Mouse (Mus musculus): ENCODE results near the gene Tiam1. TPM values are rescaled to one million over a fixed set of nuclear protein-coding genes. Genes with fewer than 3 reads are reported as not detected.

The Tiam1 gene
- polyA plus RNA-seq, 1 experiment from 2014 or later, result 12.8 TPM

DNA sequence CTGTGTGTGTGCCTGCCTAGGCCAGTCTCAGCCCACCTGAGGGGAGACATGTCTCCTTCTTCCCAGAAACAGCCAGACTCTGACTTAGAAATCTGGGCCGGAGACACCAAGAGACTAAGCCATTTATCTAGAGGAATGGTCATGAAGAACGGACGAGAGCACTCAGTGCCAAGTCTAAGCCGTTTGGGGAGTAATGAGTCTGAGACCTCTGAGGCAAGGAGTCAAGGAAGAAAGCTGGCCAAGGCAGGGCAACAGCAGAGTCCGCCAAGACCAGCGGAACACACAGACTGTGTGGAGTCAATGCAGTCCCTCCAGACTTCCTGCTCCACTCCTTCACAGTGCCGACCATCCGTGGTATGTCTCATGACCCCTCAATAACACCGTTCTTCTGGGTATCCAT, 129.0 kb downstream of the Tiam1 start:
- 0 out of 2 replicates have a peak overlapping the region, but pooled peaks have one; percentile 10 for H3K27ac ChIP-seq (ENCODE audit: low read length)
- no peaks in the 10 kb centered on the region for H3K9me3 ChIP-seq (ENCODE audit: control insufficient read depth, low read length)
- H3K9ac ChIP-seq (ENCODE audit: low read length), result no peak overlapping the region
- no peak overlapping the region for H3K4me2 ChIP-seq (ENCODE audit: low read depth, low read length)
- no peak overlapping the region for H3K4me3 ChIP-seq (ENCODE audit: low read length)
- 55% methylated on average over 9 of the region's 9 CpGs for WGBS
- no peaks in the 10 kb centered on the region for H3K27me3 ChIP-seq (ENCODE audit: control insufficient read depth, insufficient read depth, low read depth, low read length)
- H3K4me1 ChIP-seq (replicated peaks; ENCODE audit: control insufficient read depth, insufficient read depth, low read length), result peaks cover 21% of the 10 kb centered on the region
- peak; percentile 66 for ATAC-seq (ENCODE audit: low read depth)
- H3K36me3 ChIP-seq (ENCODE audit: control insufficient read depth, insufficient read depth, low read length), result no peaks in the 10 kb centered on the region

DNA sequence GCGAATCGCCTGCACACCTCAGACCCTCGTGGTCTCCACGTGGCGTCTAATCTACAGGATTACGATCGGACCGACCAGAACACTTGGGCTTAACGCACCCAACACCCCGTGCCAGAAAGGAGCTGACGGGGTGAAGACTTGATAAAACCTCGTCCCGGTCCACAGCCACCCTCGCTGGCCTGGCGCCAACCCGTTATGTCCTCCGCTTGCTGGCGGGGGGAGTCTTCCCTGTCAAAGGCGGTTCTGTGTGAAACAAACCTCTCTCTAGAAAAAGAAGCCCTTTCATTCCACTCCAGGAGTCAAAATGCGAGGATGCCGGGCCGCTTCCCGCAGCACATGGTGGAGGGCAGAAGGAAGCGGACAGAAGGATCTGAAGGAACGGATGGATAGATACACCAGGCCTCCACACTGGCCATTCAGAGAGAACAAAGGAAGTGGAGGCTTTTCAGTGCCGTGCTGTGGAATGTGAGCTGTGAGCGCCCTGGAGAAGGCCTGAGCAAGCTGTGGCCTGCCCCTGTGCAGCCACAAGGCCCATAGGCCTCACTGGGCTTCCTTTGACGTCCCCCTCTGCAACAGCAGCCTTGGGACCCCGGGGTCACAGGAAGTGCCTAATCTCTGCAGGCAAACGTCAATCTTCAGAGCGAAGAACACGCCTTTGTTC, 131.9 kb downstream of the Tiam1 start:
- no peak overlapping the region; the same call in 1 of the 2 replicates for H3K27ac ChIP-seq (ENCODE audit: low read length)
- 77% methylated on average over 32 of the region's 32 CpGs for WGBS
- peaks cover 19% of the 10 kb centered on the region for H3K4me1 ChIP-seq (replicated peaks; ENCODE audit: control insufficient read depth, insufficient read depth, low read length)

DNA sequence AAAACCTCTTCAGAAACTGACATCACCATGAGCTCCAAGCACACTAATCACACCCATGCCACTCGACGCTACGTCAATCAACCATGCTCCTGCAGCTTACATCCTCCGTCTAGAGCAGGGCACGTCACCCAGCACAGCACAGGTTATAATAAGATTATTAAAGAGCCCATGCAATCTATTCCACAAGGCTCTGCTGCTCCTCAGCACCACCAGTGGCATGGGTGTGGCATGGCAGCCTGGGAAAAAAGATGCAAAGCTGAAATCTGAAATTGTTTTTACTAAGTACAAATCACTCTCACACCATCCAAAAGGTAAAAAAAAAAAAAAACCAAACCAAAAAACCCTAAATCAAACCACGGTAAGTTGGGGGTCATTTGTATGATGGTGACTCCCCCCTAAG, 135.1 kb downstream of the Tiam1 start:
- Histone ChIP-seq H3K9me3 (ENCODE audit: control insufficient read depth, low read length) (no peaks in the 10 kb centered on the region), H3K4me2 (ENCODE audit: low read depth, low read length) (no peak overlapping the region), H3K27ac (ENCODE audit: low read length) (no peak overlapping the region), H3K36me3 (ENCODE audit: control insufficient read depth, insufficient read depth, low read length) (no peaks in the 10 kb centered on the region), H3K27me3 (ENCODE audit: control insufficient read depth, insufficient read depth, low read depth, low read length) (no peaks in the 10 kb centered on the region), H3K4me3 (ENCODE audit: low read length) (no peak overlapping the region), H3K4me1 (replicated peaks; ENCODE audit: control insufficient read depth, insufficient read depth, low read length) (peaks cover 8% of the 10 kb centered on the region), H3K9ac (ENCODE audit: low read length) (no peak overlapping the region)
- 83% methylated on average over 6 of the region's 6 CpGs for WGBS
- ATAC-seq (ENCODE audit: low read depth), result no peak

More for the DNA sequence above, 131.9 kb downstream of the Tiam1 start:
- Histone ChIP-seq H3K36me3 (ENCODE audit: control insufficient read depth, insufficient read depth, low read length) (no peaks in the 10 kb centered on the region), H3K27me3 (ENCODE audit: control insufficient read depth, insufficient read depth, low read depth, low read length) (no peaks in the 10 kb centered on the region), H3K9me3 (ENCODE audit: control insufficient read depth, low read length) (no peaks in the 10 kb centered on the region), H3K9ac (ENCODE audit: low read length) (no peak overlapping the region), H3K4me3 (ENCODE audit: low read length) (no peak overlapping the region), H3K4me2 (ENCODE audit: low read depth, low read length) (no peak overlapping the region)
- no peak for ATAC-seq (ENCODE audit: low read depth)

DNA sequence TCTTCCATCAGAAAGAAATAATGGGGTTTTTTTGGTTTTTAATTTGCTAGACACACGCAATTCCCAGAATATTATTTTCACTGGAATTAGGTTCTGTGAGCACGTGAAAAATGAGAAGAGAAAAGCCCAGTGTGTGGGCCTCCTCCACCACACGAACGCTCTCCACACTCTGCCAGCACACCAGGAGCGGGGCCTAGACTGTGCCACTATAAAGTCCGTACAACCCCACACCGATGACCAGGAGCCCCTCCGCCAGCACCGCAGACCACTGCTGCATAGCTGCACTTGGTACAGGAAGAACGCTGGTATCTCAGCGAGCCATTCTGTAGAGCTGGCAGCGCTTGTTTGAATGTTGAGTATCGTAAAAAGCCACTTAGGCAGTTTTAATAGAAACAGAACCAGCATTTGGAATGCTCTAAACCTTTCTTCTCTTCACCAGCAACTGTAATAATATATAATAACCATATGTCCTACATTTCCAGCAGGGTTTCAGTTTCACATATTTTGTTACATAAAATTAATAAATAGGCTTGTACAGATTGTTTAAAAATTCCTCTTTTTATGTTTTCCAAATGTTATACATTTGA, 136.1 kb downstream of the Tiam1 start:
- Histone ChIP-seq H3K4me1 (replicated peaks; ENCODE audit: control insufficient read depth, insufficient read depth, low read length) (peaks cover 3% of the 10 kb centered on the region; the same call in 1 of the 2 replicates), H3K27ac (ENCODE audit: low read length) (no peak overlapping the region), H3K9me3 (ENCODE audit: control insufficient read depth, low read length) (no peaks in the 10 kb centered on the region), H3K9ac (ENCODE audit: low read length) (no peak overlapping the region), H3K4me2 (ENCODE audit: low read depth, low read length) (no peak overlapping the region), H3K36me3 (ENCODE audit: control insufficient read depth, insufficient read depth, low read length) (no peaks in the 10 kb centered on the region), H3K27me3 (ENCODE audit: control insufficient read depth, insufficient read depth, low read depth, low read length) (no peaks in the 10 kb centered on the region), H3K4me3 (ENCODE audit: low read length) (no peak overlapping the region)
- WGBS, result 76% methylated on average over 13 of the region's 13 CpGs
- ATAC-seq (ENCODE audit: low read depth), result no peak

- WGBS, result 93% methylated on average over 14 of the region's 14 CpGs
Observed at GRCm38 (mm10) chr16:90003556-90003955, 140.0 kb downstream of the Tiam1 start.

GRCm38 (mm10) chr16:89995155-89995554, 148.4 kb downstream of the Tiam1 start:
- Histone ChIP-seq H3K9me3 (ENCODE audit: control insufficient read depth, low read length) (no peaks in the 10 kb centered on the region), H3K4me3 (ENCODE audit: low read length) (no peak overlapping the region), H3K9ac (ENCODE audit: low read length) (no peak overlapping the region), H3K27me3 (ENCODE audit: control insufficient read depth, insufficient read depth, low read depth, low read length) (no peaks in the 10 kb centered on the region), H3K4me2 (ENCODE audit: low read depth, low read length) (no peak overlapping the region), H3K36me3 (ENCODE audit: control insufficient read depth, insufficient read depth, low read length) (no peaks in the 10 kb centered on the region), H3K4me1 (replicated peaks; ENCODE audit: control insufficient read depth, insufficient read depth, low read length) (no peaks in the 10 kb centered on the region; the same call in 1 of the 2 replicates), H3K27ac (ENCODE audit: low read length) (no peak overlapping the region)
- ATAC-seq (ENCODE audit: low read depth), result no peak
- 78% methylated on average over 7 of the region's 7 CpGs for WGBS

More at GRCm38 (mm10) chr16:90003556-90003955, 140.0 kb downstream of the Tiam1 start:
- no peak overlapping the region for H3K4me3 ChIP-seq (ENCODE audit: low read length)
- H3K9ac ChIP-seq (ENCODE audit: low read length), result no peak overlapping the region
- no peaks in the 10 kb centered on the region for H3K36me3 ChIP-seq (ENCODE audit: control insufficient read depth, insufficient read depth, low read length)
- no peaks in the 10 kb centered on the region for H3K9me3 ChIP-seq (ENCODE audit: control insufficient read depth, low read length)
- ATAC-seq (ENCODE audit: low read depth), result no peak
- peaks cover 2% of the 10 kb centered on the region; the same call in 1 of the 2 replicates for H3K4me1 ChIP-seq (replicated peaks; ENCODE audit: control insufficient read depth, insufficient read depth, low read length)
- H3K27ac ChIP-seq (ENCODE audit: low read length), result no peak overlapping the region
- no peak overlapping the region for H3K4me2 ChIP-seq (ENCODE audit: low read depth, low read length)
- no peaks in the 10 kb centered on the region for H3K27me3 ChIP-seq (ENCODE audit: control insufficient read depth, insufficient read depth, low read depth, low read length)

DNA sequence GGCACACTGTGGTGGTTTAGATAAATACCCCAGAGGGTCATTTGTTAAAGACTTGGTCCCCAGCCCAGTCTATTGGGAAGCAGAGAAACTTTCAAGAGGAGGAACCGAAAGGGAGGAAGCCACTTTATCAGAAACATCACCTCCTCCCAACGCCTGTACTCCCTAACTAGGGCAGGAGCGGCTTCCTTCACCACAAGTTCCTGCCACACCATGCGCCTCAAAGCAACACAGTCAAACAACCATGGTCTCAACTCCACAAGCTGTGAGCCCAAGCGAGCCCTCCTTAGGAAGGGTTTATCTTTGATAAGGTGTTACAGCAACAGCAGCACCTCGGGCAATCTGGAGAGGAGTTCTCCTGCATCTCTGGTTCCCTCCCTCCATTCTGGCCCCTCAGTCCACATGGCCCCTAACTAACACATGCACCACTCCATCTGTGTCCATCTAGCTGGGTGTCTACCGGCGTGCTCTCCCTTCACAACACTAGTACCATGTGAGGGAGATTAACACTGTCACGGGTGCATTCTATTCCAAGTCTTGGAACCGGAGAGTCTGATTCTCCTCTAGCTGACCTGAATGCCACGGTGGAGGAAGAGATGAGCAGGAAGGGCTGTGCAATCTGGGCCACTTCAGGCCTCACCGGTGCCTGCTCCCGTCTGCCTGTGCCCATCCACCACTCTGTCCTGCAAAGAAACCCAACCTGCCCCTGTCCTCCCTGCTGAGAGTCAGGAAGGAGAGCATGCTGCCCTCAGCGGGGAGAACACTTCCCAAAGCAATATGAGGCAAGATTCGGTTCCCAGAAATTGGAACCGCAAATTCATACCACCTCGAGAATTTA, 149.4 kb downstream of the Tiam1 start:
- no peak overlapping the region for H3K9ac ChIP-seq (ENCODE audit: low read length)
- no peaks in the 10 kb centered on the region for H3K27me3 ChIP-seq (ENCODE audit: control insufficient read depth, insufficient read depth, low read depth, low read length)
- no peaks in the 10 kb centered on the region for H3K36me3 ChIP-seq (ENCODE audit: control insufficient read depth, insufficient read depth, low read length)
- no peak for ATAC-seq (ENCODE audit: low read depth)
- peaks cover 4% of the 10 kb centered on the region; the same call in 1 of the 2 replicates for H3K4me1 ChIP-seq (replicated peaks; ENCODE audit: control insufficient read depth, insufficient read depth, low read length)
- no peak overlapping the region for H3K27ac ChIP-seq (ENCODE audit: low read length)
- H3K9me3 ChIP-seq (ENCODE audit: control insufficient read depth, low read length), result no peaks in the 10 kb centered on the region
- 77% methylated on average over 17 of the region's 17 CpGs for WGBS
- H3K4me2 ChIP-seq (ENCODE audit: low read depth, low read length), result no peak overlapping the region
- H3K4me3 ChIP-seq (ENCODE audit: low read length), result no peak overlapping the region

- Histone ChIP-seq H3K36me3 (ENCODE audit: control insufficient read depth, insufficient read depth, low read length) (no peaks in the 10 kb centered on the region), H3K27me3 (ENCODE audit: control insufficient read depth, insufficient read depth, low read depth, low read length) (no peaks in the 10 kb centered on the region), H3K27ac (ENCODE audit: low read length) (no peak overlapping the region), H3K4me3 (ENCODE audit: low read length) (no peak overlapping the region), H3K9ac (ENCODE audit: low read length) (no peak overlapping the region), H3K9me3 (ENCODE audit: control insufficient read depth, low read length) (no peaks in the 10 kb centered on the region), H3K4me1 (replicated peaks; ENCODE audit: control insufficient read depth, insufficient read depth, low read length) (peaks cover 4% of the 10 kb centered on the region; the same call in 1 of the 2 replicates), H3K4me2 (ENCODE audit: low read depth, low read length) (no peak overlapping the region)
- WGBS, result 89% methylated on average over 4 of the region's 4 CpGs
- ATAC-seq (ENCODE audit: low read depth), result no peak
Observed at GRCm38 (mm10) chr16:89993506-89993905, 150.1 kb downstream of the Tiam1 start.

DNA sequence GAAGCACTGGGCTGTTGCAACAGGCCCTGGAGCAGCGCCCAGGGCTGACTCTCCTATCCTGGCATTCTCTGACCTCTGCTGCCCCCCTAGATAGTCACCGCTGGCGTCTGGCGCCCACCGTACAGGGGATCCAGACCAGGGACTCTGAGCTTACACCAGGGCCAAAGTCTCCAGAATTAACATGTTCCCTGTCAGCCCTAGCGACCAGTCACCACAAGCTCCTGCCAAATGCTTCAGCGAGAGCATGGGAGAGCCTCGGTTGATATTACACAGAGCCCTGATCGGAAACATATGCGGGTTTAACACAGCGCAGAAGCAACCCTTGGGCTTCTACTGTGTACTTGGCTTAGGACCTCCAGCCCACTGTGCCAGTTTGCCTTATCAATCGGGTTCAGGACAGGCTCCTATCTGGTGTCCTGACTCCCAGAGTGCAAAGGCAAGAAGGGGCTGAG, 151.8 kb downstream of the Tiam1 start:
- 52% methylated on average over 12 of the region's 12 CpGs for WGBS
- Histone ChIP-seq H3K27me3 (ENCODE audit: control insufficient read depth, insufficient read depth, low read depth, low read length) (no peaks in the 10 kb centered on the region), H3K4me1 (replicated peaks; ENCODE audit: control insufficient read depth, insufficient read depth, low read length) (peaks cover 4% of the 10 kb centered on the region; the same call in 1 of the 2 replicates), H3K4me3 (ENCODE audit: low read length) (no peak overlapping the region), H3K9ac (ENCODE audit: low read length) (no peak overlapping the region), H3K36me3 (ENCODE audit: control insufficient read depth, insufficient read depth, low read length) (no peaks in the 10 kb centered on the region), H3K27ac (ENCODE audit: low read length) (peak overlapping the region; percentile 41), H3K4me2 (ENCODE audit: low read depth, low read length) (no peak overlapping the region), H3K9me3 (ENCODE audit: control insufficient read depth, low read length) (no peaks in the 10 kb centered on the region)
- peak; percentile 82 for ATAC-seq (ENCODE audit: low read depth)
